Mouse (Mus musculus) erythroblast, adult 5-6 weeks (primary cell): Measurements from ENCODE around the gene Prickle1. TPM values are rescaled to one million over a fixed set of nuclear protein-coding genes. Genes with fewer than 3 reads are reported as not detected.
A peak's percentile ranks its signal among the peaks of the same experiment; 100 is the strongest.

ENCODE experiments used
- ATAC-seq: replicated peaks from 2 replicates; pipeline ENCODE4 v1.8.0; 2016; ENCODE audit warnings: moderate number of reproducible peaks, mild to moderate bottlenecking, moderate TSS enrichment, inconsistent platforms; ENCODE audit not compliant: poor library complexity, low FRiP score, severe bottlenecking
- total RNA-seq, 2 experiments: library from RNA; stranded (forward) in 1 of 2; stranded (reverse) in 1 of 2; fragments of 150-400 nt in 1 of 2; fragments of 200-764, 138-1000 nt in 1 of 2; gene quantifications; 2 replicates each; pipeline versions ENCODE4 v1.2.3 to v1.2.4; 2015 to 2017; ENCODE audit warnings: low replicate concordance in 2 of 2

The Prickle1 gene
- total RNA-seq, 2 experiments from 2014 or later: not detected

- no peak for ATAC-seq
Observed at GRCm38 (mm10) chr15:93596285-93596684, 594 bp upstream of the Prickle1 start.

GRCm38 (mm10) chr15:93594888-93595698, 598 bp downstream of the Prickle1 start:
- ATAC-seq: no peak

DNA sequence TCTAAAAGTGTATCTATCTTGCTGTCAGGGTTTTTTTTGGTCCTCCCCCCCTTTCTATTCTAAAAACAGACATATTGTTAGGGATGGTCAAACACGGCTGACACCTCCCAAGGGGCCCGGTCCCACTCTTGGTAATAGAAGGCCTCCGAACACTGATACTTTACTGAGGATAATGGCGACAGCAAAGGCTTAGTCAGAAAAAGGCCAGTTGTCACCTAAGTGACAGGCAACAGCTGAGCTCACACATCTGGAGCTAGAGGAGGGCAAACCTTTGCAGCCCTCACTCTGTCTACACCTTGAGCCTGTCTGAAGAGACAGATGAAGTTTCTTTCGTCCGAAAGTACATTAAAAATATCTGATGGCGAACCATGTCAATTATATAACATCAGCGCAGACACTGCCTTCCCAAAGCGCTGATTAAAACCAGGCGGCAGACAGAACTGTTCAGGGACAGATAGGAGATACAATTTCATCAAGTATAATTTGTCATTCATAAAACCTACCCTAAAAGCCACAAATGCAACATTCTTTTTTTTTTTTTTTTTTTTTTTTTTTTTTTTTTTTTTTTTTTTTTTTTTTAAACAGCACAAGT, 1.3 kb downstream of the Prickle1 start:
- ATAC-seq: no peak

- no peak for ATAC-seq
Observed at GRCm38 (mm10) chr15:93592596-93592995, 3.1 kb downstream of the Prickle1 start.

GRCm38 (mm10) chr15:93591831-93592321, 3.8 kb downstream of the Prickle1 start:
- no peak for ATAC-seq

- ATAC-seq: no peak
Observed at GRCm38 (mm10) chr15:93591371-93591770, 4.3 kb downstream of the Prickle1 start.

DNA sequence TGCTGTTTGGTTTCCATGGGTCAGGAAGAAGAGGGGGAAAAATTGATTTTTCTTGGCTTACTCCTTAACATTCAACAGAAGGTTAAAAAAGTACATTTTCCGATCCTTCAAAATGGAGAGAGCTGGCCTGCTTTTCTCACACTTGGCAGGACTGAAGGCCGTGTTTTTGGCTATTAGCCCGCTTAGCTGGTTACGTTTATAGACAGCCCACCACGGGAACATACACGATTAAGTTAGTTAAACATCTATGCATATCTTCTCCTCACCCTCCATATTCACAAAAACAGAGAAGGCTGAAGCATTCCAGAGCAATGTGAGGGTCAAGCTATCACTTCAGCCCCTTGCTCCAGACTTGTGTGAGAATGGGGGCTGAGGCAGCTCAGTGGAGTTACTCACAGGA, 7.3 kb downstream of the Prickle1 start:
- no peak for ATAC-seq

DNA sequence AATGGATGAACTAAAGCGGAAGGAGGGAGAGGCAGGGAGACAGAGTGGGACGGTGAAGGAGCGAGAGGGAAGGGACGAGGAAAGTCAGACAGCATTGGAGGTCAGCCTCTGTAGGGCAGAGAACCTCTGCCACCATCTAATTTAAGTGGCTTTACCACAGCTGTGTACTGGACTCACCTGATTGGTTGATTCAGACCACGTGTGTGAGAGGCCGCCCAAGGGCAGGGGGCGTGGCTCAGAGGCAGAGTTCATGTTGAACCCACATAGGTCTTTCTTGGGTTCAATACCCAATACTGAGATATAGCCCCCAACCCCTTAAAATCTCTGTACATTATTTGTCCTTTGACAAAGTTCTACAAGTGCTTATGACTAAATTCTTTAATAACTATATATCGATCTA, 8.0 kb downstream of the Prickle1 start:
- ATAC-seq: no peak

- ATAC-seq: no peak
Observed at GRCm38 (mm10) chr15:93583051-93583450, 12.6 kb downstream of the Prickle1 start.

DNA sequence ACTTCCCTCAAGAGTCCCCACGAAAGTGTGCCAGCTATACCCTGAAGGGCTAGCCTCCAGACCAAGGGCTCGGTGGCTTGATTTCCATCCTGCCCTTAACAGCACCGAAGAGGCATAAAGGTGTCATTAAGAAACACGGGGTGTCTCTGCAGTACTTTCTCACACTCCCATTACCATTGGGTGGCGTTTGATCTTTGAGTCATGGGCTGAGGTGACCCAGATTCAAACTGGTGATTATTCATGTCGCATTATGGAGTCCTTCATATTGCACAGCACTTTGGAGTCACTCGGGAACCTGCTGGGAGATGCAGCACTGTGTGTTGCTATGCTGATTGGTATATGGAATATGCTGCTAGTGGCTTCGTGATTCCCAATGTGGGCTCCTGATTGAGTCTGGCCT, 14.0 kb downstream of the Prickle1 start:
- no peak for ATAC-seq

GRCm38 (mm10) chr15:93579899-93580298, 15.8 kb downstream of the Prickle1 start:
- ATAC-seq: no peak

- ATAC-seq: no peak
Observed at GRCm38 (mm10) chr15:93579100-93579499, 16.6 kb downstream of the Prickle1 start.

- peak; percentile 25; the same call in 1 of the 2 replicates for ATAC-seq
Observed at GRCm38 (mm10) chr15:93576361-93576760, 19.3 kb downstream of the Prickle1 start.

GRCm38 (mm10) chr15:93575884-93576283, 19.8 kb downstream of the Prickle1 start:
- peak; percentile 69 for ATAC-seq

DNA sequence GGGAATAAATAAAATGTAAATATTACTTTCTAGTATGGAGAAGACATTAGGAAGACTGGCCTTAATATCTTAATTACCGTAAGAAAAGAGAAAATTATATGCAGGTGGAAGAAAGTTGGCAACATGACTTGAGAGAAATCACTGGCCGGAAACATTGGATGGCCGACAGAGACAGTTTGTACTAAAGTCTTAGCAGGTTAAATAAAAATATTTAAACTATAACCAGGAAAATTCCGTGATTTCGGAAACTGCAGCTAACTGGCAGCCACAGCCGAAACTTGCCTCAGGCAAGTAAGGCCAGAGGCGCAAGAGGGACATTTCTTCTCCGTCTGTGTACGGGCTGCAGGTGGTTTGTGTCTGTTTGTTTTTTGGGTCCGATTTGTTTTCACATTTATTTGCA, 22.8 kb downstream of the Prickle1 start:
- no peak for ATAC-seq

DNA sequence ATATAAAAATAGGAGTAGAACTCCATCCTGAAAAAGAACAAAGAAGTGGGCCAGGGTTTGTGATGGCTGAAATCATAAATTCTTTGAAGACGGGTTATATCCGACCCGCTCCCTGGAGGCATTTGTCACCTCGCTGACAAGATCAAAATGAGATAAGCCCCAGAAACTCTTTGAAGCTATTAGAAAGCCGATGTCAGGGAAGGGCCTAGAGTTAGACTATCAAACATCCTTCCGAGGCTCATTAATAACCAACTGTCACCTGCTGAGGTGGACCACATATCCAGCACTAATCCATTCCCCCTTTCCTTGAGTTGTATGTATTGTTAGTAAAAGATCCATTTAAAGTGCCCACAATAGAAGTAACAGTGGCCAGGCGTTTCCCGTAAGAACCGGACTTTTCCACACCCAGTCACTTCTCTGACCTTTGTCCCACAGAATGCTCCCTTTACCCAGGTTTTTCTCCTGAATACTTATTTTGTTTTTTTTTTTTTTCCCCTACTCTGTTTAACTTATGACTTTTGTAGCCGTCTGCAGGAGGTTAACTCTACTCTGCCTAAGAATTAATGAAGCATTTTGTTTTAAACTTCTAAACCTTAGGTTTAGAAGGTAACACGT, 24.7 kb downstream of the Prickle1 start:
- ATAC-seq: no peak

- no peak for ATAC-seq
Observed at GRCm38 (mm10) chr15:93568911-93569310, 26.8 kb downstream of the Prickle1 start.

DNA sequence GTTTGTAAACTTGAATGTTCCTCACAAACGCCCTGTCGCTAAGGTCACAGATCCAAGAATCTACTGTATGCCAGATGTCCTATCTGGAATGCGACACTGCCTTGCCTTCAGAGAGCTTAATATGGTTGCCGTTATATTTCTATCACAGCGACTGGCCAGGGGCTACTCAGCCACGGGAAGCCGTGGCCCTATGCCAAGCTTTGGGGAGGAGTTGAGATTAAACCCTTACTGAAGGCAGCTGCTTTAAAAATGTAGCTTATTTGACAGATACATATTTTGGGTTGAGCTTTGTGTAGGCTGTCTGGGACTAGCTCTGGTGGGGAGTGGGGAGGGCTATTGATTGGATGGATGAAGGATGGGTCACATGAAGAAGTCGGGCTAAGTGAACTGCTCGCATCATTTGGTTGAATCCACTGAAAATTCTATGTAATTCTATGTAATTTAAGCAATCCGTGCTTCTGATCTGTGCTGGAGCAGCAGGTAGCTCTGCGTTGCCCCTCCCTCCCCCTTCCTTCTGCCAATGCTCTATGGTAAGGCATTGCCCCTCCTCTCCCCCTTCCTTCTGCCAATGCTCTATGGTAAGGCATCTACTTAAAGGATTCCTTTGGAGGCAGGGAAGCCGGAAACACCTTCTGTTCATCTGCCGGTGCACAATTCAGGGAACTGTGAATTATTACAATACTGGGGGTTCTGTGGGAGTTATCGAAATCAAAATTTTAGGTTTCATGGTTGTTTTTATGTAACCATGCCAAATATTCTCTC, 28.0 kb downstream of the Prickle1 start:
- no peak for ATAC-seq

GRCm38 (mm10) chr15:93563491-93563890, 32.2 kb downstream of the Prickle1 start:
- ATAC-seq: no peak

GRCm38 (mm10) chr15:93561540-93561939, 34.2 kb downstream of the Prickle1 start:
- no peak for ATAC-seq
